Mouse (Mus musculus): Measurements from ENCODE around the gene P4htm. TPM values are rescaled to one million over a fixed set of nuclear protein-coding genes. Genes with fewer than 3 reads are reported as not detected.
A peak's percentile ranks its signal among the peaks of the same experiment; 100 is the strongest.

Gene P4htm
- total and polyA plus RNA-seq, 3 experiments: 0.08 to 0.22 TPM; not detected in 1

DNA sequence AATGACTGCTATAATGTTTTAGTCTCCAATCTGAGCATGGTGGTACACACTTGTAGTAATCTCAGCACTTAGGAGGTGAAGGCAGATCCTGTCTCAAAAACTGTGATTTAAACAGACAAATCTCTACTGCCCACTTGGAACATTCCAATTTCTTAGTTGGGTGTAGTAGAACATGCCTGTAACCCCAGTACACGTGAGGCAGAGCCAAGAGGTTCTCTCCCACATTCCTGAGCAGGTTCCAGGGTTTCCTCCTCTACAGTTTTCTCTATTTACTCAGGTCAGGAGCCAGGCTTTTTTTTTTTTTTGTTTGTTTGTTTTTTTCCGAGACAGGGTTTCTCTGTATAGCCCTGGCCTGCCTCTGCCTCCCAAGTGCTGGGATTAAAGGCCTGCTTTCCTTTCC lies 2.5 kb upstream of the P4htm start:
- no peaks in the 10 kb centered on the region for H3K79me2 ChIP-seq (ENCODE audit: control insufficient read depth, insufficient read depth, low read length, poor library complexity)
- H3K4me3 ChIP-seq (ENCODE audit: control insufficient read depth in 1 of 2, insufficient read depth in 1 of 2, low read depth in 2 of 2, low read length in 2 of 2): no peak overlapping the region
- no peaks in the 10 kb centered on the region for H3K27me3 ChIP-seq (ENCODE audit: control insufficient read depth in 1 of 2, insufficient read depth in 2 of 2, low read length in 2 of 2)
- H3K4me1 ChIP-seq (ENCODE audit: control insufficient read depth in 1 of 2, insufficient read depth in 2 of 2, low read length in 2 of 2): no peaks in the 10 kb centered on the region
- no peak for DNase-seq (ENCODE audit: low read depth, low spot score)
- no peaks in the 10 kb centered on the region for H3K9me3 ChIP-seq (replicated peaks; ENCODE audit: insufficient read depth, low read length)
- no peak overlapping the region for H3K9ac ChIP-seq (ENCODE audit: control insufficient read depth, low read depth, low read length, poor library complexity, severe bottlenecking)
- TF ChIP-seq MEF2A (IDR thresholded peaks at IDR 0.05; ENCODE audit: extremely low read depth, insufficient replicate concordance, low read depth, low read length, poor library complexity, severe bottlenecking): no peak
- TF ChIP-seq MAX (IDR thresholded peaks at IDR 0.05; ENCODE audit: low read length): no peak
- no peak for TF ChIP-seq MYC (IDR thresholded peaks at IDR 0.05; ENCODE audit: low read depth, low read length)
- TF ChIP-seq EP300 (IDR thresholded peaks at IDR 0.05; ENCODE audit: low read depth in 1 of 2, low read length in 2 of 2): no peak
- H3K36me3 ChIP-seq (ENCODE audit: control insufficient read depth in 1 of 2, insufficient read depth in 2 of 2, low read length in 2 of 2): peaks cover 0 to 3% of the 10 kb centered on the region in 2 experiments; a peak in 2 of 4 replicates
- no peak overlapping the region for H3K27ac ChIP-seq (ENCODE audit: control insufficient read depth, low read depth, low read length)

DNA sequence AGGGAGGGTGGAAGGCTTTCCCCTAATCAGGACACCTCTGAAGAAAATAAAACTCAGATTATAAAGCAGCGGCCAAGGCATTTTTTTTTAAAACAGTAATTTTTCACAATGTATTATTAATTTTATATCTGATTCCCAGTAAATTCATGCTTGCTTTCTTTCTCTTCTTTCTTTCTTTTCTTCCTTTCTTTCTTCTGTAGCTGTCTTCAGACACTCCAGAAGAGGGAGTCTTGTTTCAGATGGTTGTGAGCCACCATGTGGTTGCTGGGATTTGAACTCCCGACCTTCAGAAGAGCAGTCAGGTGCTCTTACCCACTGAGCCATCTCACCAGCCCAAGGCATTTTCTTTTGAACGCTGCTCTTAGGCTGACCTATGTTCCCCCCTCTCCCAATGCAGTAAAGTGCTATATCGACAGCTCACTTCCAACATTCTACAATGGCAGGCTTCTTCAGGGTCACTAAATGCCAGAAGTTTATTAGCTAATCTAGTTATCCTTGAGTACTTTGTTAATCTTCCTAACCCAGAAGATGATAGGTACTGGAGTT lies 1.6 kb upstream of the P4htm start:
- peaks cover 0 to 3% of the 10 kb centered on the region in 2 experiments; a peak in 2 of 4 replicates for H3K36me3 ChIP-seq (ENCODE audit: control insufficient read depth in 1 of 2, insufficient read depth in 2 of 2, low read length in 2 of 2)
- no peak overlapping the region for H3K9ac ChIP-seq (ENCODE audit: control insufficient read depth, low read depth, low read length, poor library complexity, severe bottlenecking)
- no peak overlapping the region for H3K27ac ChIP-seq (ENCODE audit: control insufficient read depth, low read depth, low read length)
- H3K4me3 ChIP-seq (ENCODE audit: control insufficient read depth in 1 of 2, insufficient read depth in 1 of 2, low read depth in 2 of 2, low read length in 2 of 2): no peak overlapping the region
- no peaks in the 10 kb centered on the region for H3K27me3 ChIP-seq (ENCODE audit: control insufficient read depth in 1 of 2, insufficient read depth in 2 of 2, low read length in 2 of 2)
- H3K79me2 ChIP-seq (ENCODE audit: control insufficient read depth, insufficient read depth, low read length, poor library complexity): no peaks in the 10 kb centered on the region
- TF ChIP-seq BHLHE40 (IDR thresholded peaks at IDR 0.05; ENCODE audit: borderline replicate concordance, low read depth, low read length): no peak
- no peak for TF ChIP-seq MAX (IDR thresholded peaks at IDR 0.05; ENCODE audit: low read length)
- no peak for TF ChIP-seq POLR2A (IDR thresholded peaks at IDR 0.05; ENCODE audit: control insufficient read depth in 1 of 2, insufficient read depth in 1 of 2, low read depth in 1 of 2, low read length in 2 of 2, poor library complexity in 1 of 2)
- TF ChIP-seq MYC (IDR thresholded peaks at IDR 0.05; ENCODE audit: low read depth, low read length): no peak
- TF ChIP-seq CHD2 (IDR thresholded peaks at IDR 0.05; ENCODE audit: low read length): no peak
- TF ChIP-seq NELFE (IDR thresholded peaks at IDR 0.05; ENCODE audit: low read depth, low read length): no peak
- no peak for TF ChIP-seq GABPA (IDR thresholded peaks at IDR 0.05; ENCODE audit: low read depth, low read length)
- peak; percentile 57; the same call in 1 of the 2 replicates for TF ChIP-seq TBP (IDR thresholded peaks at IDR 0.05; ENCODE audit: low read depth, low read length)
- no peak for DNase-seq (ENCODE audit: low read depth, low spot score)
- no peaks in the 10 kb centered on the region for H3K9me3 ChIP-seq (replicated peaks; ENCODE audit: insufficient read depth, low read length)
- 0 out of 4 replicates have a peak, but pooled peaks cover 0 to 2% of the 10 kb centered on the region in 2 experiments for H3K4me1 ChIP-seq (ENCODE audit: control insufficient read depth in 1 of 2, insufficient read depth in 2 of 2, low read length in 2 of 2)

DNA sequence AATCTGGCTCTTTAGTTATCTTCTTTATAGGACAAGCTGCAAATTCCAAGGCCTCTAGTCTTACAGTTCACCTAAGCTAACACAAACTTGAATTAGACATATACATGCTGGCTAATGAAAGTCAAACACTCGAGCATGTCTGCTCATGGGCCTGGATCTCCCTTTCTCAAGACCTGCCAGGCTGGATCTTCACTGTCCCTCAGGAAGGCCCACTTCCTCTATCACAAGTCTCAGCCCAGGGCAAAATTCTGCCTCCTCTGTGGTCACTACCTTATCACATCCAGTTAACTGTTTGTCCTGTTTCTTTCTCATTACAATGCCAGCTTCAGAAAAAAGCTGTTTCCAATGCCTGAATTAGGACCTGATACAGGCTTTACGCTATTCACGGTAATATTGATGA lies 3.1 kb downstream of the P4htm start:
- Histone ChIP-seq H3K79me2 (ENCODE audit: control insufficient read depth, insufficient read depth, low read length, poor library complexity) (no peaks in the 10 kb centered on the region), H3K9ac (ENCODE audit: control insufficient read depth, low read depth, low read length, poor library complexity, severe bottlenecking) (no peak overlapping the region), H3K4me3 (ENCODE audit: control insufficient read depth in 1 of 2, insufficient read depth in 1 of 2, low read depth in 2 of 2, low read length in 2 of 2) (no peak overlapping the region), H3K27ac (ENCODE audit: control insufficient read depth, low read depth, low read length) (no peak overlapping the region), H3K9me3 (replicated peaks; ENCODE audit: insufficient read depth, low read length) (no peaks in the 10 kb centered on the region), H3K36me3 (ENCODE audit: control insufficient read depth in 1 of 2, insufficient read depth in 2 of 2, low read length in 2 of 2) (no peaks in the 10 kb centered on the region; a peak in 1 of 4 replicates), H3K27me3 (ENCODE audit: control insufficient read depth in 1 of 2, insufficient read depth in 2 of 2, low read length in 2 of 2) (no peaks in the 10 kb centered on the region), H3K4me1 (ENCODE audit: control insufficient read depth in 1 of 2, insufficient read depth in 2 of 2, low read length in 2 of 2) (0 out of 4 replicates have a peak, but pooled peaks cover 0 to 2% of the 10 kb centered on the region in 2 experiments)
- no peak for TF ChIP-seq TBP (IDR thresholded peaks at IDR 0.05; ENCODE audit: low read depth, low read length)
- no peak for TF ChIP-seq MYB (IDR thresholded peaks at IDR 0.05; ENCODE audit: low read depth, low read length)
- no peak for TF ChIP-seq E2F4 (IDR thresholded peaks at IDR 0.05; ENCODE audit: borderline replicate concordance, low read depth, low read length)
- TF ChIP-seq NRF1 (IDR thresholded peaks at IDR 0.05; ENCODE audit: insufficient read depth, low read depth, low read length, poor library complexity, severe bottlenecking): no peak
- no peak for DNase-seq (ENCODE audit: low read depth, low spot score)
